Mouse (Mus musculus) lung, embryonic 16.5 days (tissue): ENCODE data around the gene Rap1gds1. TPM values are rescaled to one million over a fixed set of nuclear protein-coding genes. Genes with fewer than 3 reads are reported as not detected.
A peak's percentile ranks its signal among the peaks of the same experiment; 100 is the strongest.

Source experiments
- ATAC-seq: fragments of 200-750 bp; cut with Nextera tagmentation; 2 replicates; pipeline ENCODE4 v1.8.0; 2017; ENCODE audit warnings: low read depth, mild to moderate bottlenecking, moderate library complexity
- H3K27ac ChIP-seq: fragments of 300-500 bp; sonication (generic); 2 replicates; pipeline ENCODE4 v1.5.1; 2014; ENCODE audit warnings: mild to moderate bottlenecking, control low read depth, low read length
- H3K27me3 ChIP-seq: fragments of 300-500 bp; sonication (generic); 2 replicates; pipeline ENCODE4 v1.6.1; 2014; ENCODE audit warnings: low read depth, low read length, mixed read lengths; ENCODE audit not compliant: control insufficient read depth, insufficient read depth
- H3K36me3 ChIP-seq: fragments of 300-500 bp; sonication (generic); 2 replicates; pipeline ENCODE4 v1.6.1; 2014; ENCODE audit warnings: low read length; ENCODE audit not compliant: control insufficient read depth, insufficient read depth
- H3K4me1 ChIP-seq: fragments of 300-500 bp; sonication (generic); replicated peaks from 2 replicates; pipeline ENCODE4 v1.6.1; 2014; ENCODE audit warnings: low read length, mixed read lengths; ENCODE audit not compliant: control insufficient read depth, insufficient read depth
- H3K4me2 ChIP-seq: fragments of 300-500 bp; sonication (generic); 2 replicates; pipeline ENCODE4 v1.6.1; 2014; ENCODE audit warnings: low read depth, low read length, control low read depth
- H3K4me3 ChIP-seq: fragments of 300-500 bp; sonication (generic); 2 replicates; pipeline ENCODE4 v1.5.1; 2014; ENCODE audit warnings: mild to moderate bottlenecking, low read length, control low read depth
- H3K9ac ChIP-seq: fragments of 300-500 bp; sonication (generic); 2 replicates; pipeline ENCODE4 v1.6.1; 2014; ENCODE audit warnings: low read length, control low read depth
- H3K9me3 ChIP-seq: fragments of 300-500 bp; sonication (generic); 2 replicates; pipeline ENCODE4 v1.6.1; 2016; ENCODE audit warnings: low read length; ENCODE audit not compliant: control insufficient read depth
- WGBS: fragments of 180-500 bp; shearing (Covaris S2); extraction: QIAGEN DNeasy Blood & Tissue Kit; methylation state at CpG from one replicate; pipeline ENCODE4 v1.1.7; 2014; 5-methylcytosine and 5-hydroxymethylcytosine counted together
- polyA plus RNA-seq: library from polyadenylated mRNA; unstranded; fragments of >200 nt; fragmentation: Nextera tagmentation; extraction: Ambion mirVana; gene quantifications from 2 replicates; pipeline ENCODE4 v1.2.1, GENCODE M21; 2015

Gene Rap1gds1
- polyA plus RNA-seq, 1 experiment from 2014 or later: 60.7 TPM

DNA sequence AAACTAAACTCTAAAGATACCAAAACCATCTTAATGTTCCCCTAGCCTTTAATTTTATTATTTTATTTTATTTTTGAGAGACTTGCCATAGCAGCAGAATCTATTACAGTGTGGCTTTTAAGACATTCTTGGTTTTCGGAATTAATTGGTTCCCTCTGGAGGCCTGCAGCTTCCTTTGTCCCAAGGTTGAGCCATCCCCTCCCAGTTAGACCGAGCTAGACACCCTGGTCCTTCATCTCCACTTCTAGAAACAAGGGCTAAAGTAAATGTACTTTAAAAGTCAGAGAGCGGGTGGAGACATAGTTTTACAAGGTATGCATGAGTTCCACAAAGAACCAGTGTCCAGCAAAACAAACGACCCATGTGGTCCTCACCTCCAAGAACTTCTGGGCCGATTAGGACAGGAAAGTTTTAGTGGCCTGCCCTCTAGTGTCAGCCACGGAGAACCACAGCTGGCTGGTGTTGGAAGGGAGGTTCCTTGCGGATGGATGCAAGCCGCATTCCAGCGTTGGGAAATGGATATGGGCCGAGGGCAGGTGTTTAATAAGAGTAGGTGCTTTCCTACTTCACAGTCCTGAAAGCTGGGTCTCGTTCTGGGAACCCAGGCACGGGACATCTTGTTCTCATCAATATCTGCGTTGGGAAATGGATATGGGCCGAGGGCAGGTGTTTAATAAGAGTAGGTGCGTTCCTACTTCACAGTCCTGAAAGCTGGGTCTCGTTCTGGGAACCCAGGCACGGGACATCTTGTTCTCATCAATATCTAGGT, 168.7 kb downstream of the Rap1gds1 start:
- H3K4me1 ChIP-seq: peaks cover 9% of the 10 kb centered on the region
- H3K4me2 ChIP-seq: no peak overlapping the region
- H3K9ac ChIP-seq: no peak overlapping the region
- WGBS: 29% methylated on average over 17 of the region's 17 CpGs
- H3K27me3 ChIP-seq: no peaks in the 10 kb centered on the region
- H3K4me3 ChIP-seq: no peak overlapping the region
- no peaks in the 10 kb centered on the region; the same call in 1 of the 2 replicates for H3K36me3 ChIP-seq
- no peaks in the 10 kb centered on the region for H3K9me3 ChIP-seq
- peak; percentile 87 for ATAC-seq
- H3K27ac ChIP-seq: peak overlapping the region; percentile 79

DNA sequence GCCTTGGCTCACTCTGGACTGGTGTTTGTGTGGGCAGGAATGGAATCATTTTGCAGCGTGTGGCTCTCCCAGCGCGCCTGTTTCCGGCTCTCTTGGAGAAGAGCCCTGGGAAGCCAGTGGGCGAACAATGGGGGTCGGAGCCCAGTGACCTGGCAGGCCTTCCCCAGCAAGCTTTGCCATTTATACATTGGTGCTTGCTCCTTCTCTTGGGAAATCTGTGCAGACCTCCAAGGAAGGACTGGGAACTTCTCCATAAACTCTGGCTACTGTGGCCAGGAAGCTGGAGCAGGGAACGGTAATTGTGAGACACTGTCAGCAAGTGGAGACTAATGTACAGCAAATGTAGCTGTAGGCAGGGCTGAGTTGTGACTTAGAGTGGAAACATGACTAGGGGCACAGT, 169.3 kb downstream of the Rap1gds1 start:
- H3K27ac ChIP-seq: peak overlapping the region; percentile 79

DNA sequence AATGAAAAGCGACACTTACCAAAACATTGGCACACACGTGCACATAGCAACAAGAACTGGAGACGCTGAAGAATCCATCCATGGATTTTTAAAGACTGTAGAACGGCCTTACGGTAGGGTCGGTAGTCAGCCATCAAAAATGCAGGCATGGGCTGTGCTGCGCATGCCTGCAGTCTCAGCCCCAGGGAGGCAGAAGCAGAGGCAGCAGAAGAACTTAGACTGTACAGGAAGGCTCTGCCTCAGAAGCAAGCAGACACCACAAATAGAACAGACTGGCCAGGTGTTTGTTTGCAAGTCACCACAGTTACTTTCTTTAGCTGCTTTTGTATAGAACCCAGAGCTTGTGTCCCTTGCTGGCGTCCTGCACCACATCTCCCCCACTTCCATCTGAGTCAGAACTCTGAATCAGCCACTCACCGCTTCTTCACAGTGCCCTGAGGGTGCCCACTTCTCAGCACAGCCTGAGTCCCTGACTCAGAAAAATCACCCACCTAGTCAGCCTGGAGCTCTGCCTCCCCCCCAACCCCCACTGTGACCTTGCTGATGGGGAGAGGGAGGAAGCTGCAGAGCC, 174.3 kb downstream of the Rap1gds1 start:
- H3K4me2 ChIP-seq: no peak overlapping the region
- 83% methylated on average over 9 of the region's 9 CpGs for WGBS
- no peaks in the 10 kb centered on the region for H3K9me3 ChIP-seq
- no peak overlapping the region for H3K9ac ChIP-seq
- H3K36me3 ChIP-seq: peaks cover 3% of the 10 kb centered on the region
- H3K4me3 ChIP-seq: no peak overlapping the region
- H3K27ac ChIP-seq: no peak overlapping the region
- H3K27me3 ChIP-seq: no peaks in the 10 kb centered on the region
- ATAC-seq: no peak
- H3K4me1 ChIP-seq: peaks cover 3% of the 10 kb centered on the region

More for the DNA sequence above, 169.3 kb downstream of the Rap1gds1 start:
- Histone ChIP-seq H3K4me3 (no peak overlapping the region), H3K9ac (0 out of 2 replicates have a peak overlapping the region, but pooled peaks have one; percentile 10), H3K9me3 (no peaks in the 10 kb centered on the region), H3K4me2 (no peak overlapping the region), H3K36me3 (no peaks in the 10 kb centered on the region; the same call in 1 of the 2 replicates), H3K4me1 (peaks cover 9% of the 10 kb centered on the region), H3K27me3 (no peaks in the 10 kb centered on the region)
- peak; percentile 80 for ATAC-seq
- WGBS: 35% methylated on average over 7 of the region's 7 CpGs

DNA sequence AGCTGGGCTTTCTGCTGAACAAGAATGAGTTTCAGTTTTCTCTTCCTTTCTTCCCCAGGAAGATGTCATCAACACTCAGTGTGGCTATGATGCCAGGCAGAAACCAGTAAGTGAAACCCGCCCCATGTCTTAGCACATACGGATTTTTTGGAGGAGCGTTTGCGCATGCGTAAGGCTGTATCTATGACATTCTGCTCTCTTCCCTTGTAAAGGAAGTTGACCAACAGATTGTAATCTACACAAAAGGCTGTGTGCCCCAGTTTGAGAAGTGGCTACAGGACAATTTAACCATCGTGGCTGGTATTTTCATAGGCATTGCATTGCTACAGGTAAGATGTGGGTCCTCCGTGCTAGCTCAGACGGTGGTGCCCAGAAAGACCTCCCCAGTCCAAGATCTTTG, 176.9 kb downstream of the Rap1gds1 start:
- Histone ChIP-seq H3K4me1 (peaks cover 3% of the 10 kb centered on the region; the same call in 1 of the 2 replicates), H3K4me3 (no peak overlapping the region), H3K27me3 (no peaks in the 10 kb centered on the region), H3K4me2 (no peak overlapping the region), H3K9ac (no peak overlapping the region), H3K27ac (no peak overlapping the region), H3K9me3 (no peaks in the 10 kb centered on the region), H3K36me3 (peaks cover 3% of the 10 kb centered on the region)
- 91% methylated on average over 8 of the region's 8 CpGs for WGBS
- ATAC-seq: no peak

DNA sequence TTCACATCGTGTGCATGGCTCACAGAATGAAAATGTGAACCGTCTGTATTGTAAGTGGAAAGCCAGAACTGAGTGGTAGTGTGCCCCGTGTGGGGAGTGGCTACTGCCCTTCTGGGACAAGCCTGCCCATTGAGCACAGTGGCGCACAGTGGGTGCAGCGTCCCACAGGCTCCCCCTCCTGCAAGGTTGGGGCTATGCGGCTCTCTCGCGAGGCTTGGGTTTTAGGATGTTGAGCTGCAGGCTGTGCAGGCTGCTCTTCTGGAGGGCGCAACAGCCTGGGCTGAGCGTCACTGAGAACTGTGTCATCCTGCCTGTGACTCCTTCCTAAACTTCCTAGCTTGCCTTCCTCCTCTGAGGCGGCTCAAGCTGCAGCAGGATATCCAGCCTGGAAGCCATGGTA, 177.5 kb downstream of the Rap1gds1 start:
- no peak overlapping the region for H3K27ac ChIP-seq
- H3K4me3 ChIP-seq: no peak overlapping the region
- WGBS: 85% methylated on average over 11 of the region's 11 CpGs
- no peak overlapping the region for H3K9ac ChIP-seq
- H3K4me1 ChIP-seq: peaks cover 3% of the 10 kb centered on the region; the same call in 1 of the 2 replicates
- no peak overlapping the region for H3K4me2 ChIP-seq
- peaks cover 3% of the 10 kb centered on the region for H3K36me3 ChIP-seq
- no peaks in the 10 kb centered on the region for H3K27me3 ChIP-seq
- H3K9me3 ChIP-seq: no peaks in the 10 kb centered on the region
- no peak for ATAC-seq

DNA sequence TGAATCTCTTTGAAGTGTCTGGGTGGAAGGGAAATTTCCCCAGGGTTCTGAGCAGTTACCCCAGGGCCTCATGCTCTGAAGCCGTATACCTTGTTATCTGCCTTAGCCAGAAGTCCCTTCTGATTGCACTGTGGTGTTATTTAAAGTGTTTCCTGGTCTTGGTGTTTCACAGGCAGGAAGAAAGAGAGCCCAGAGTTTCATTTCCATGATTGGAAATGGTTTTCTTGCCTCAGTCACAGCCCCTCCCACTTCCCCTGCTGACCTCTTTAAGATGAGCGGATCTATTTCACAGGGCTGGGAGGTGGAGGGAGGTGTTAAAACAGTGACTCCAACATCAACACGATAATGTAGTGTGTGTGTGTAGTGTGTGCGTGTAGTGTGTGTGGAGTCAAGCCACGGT, 181.5 kb downstream of the Rap1gds1 start:
- Histone ChIP-seq H3K27me3 (no peaks in the 10 kb centered on the region), H3K4me2 (no peak overlapping the region), H3K9me3 (no peaks in the 10 kb centered on the region), H3K4me1 (peaks cover 5% of the 10 kb centered on the region; the same call in 1 of the 2 replicates), H3K36me3 (peaks cover under 1% of the 10 kb centered on the region; the same call in 1 of the 2 replicates), H3K4me3 (no peak overlapping the region), H3K9ac (no peak overlapping the region), H3K27ac (no peak overlapping the region)
- ATAC-seq: peak; percentile 46
- 33% methylated on average over 5 of the region's 5 CpGs for WGBS

DNA sequence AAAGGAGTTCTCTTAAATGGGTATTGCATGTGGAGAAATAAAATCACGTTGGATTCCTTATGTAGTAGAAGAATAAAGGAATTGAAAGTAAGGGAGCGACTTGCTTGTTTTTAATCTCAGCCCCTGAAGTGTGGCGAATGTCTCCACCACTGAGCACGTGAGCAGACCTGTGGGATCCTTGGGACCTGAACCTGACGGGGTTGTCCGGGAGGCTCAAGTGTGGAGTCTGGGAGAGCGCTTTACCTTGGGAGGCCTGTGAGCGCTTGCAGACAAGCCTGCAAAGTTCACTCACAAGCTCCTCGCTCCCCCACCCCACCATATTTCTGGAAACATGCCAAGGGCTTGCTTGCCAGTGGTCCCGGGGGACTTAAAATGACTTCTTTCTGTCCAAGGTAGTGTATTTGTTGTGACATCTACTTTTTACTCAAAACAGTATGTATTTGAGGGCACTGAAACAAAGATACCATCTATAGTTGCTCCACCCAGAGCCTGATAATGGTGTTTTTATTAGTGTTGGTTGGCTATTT, 185.2 kb downstream of the Rap1gds1 start:
- H3K4me1 ChIP-seq: peaks cover 7% of the 10 kb centered on the region; the same call in 1 of the 2 replicates
- WGBS: 50% methylated on average over 10 of the region's 10 CpGs
- no peaks in the 10 kb centered on the region for H3K36me3 ChIP-seq
- no peak overlapping the region for H3K4me3 ChIP-seq
- no peak overlapping the region for H3K27ac ChIP-seq
- no peak overlapping the region for H3K4me2 ChIP-seq
- no peak for ATAC-seq
- H3K9ac ChIP-seq: no peak overlapping the region
- no peaks in the 10 kb centered on the region for H3K9me3 ChIP-seq
- H3K27me3 ChIP-seq: no peaks in the 10 kb centered on the region

DNA sequence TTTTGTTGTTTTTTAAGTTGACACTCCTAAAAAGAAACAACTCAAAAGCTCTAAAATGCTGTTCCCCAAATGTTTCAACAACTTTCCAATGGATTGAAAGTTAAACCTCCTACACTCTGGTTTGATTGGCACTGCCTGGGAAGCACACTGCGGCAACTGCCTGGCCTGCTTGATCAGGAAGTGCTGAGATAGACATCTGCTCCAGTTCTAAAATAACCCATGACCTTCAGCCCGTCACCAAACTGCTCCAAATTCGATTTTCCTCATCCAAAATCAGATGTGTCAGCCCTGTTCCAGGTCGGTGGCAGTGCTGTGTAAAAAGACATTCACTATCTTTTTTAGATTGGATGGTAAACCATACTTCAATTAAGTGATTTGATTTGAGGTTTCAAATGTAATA, 185.8 kb downstream of the Rap1gds1 start:
- no peak for ATAC-seq
- Histone ChIP-seq H3K9me3 (no peaks in the 10 kb centered on the region), H3K4me3 (no peak overlapping the region), H3K4me2 (no peak overlapping the region), H3K36me3 (no peaks in the 10 kb centered on the region), H3K27ac (no peak overlapping the region), H3K9ac (no peak overlapping the region), H3K4me1 (peaks cover 7% of the 10 kb centered on the region; the same call in 1 of the 2 replicates), H3K27me3 (no peaks in the 10 kb centered on the region)
- 47% methylated on average over 4 of the region's 4 CpGs for WGBS

DNA sequence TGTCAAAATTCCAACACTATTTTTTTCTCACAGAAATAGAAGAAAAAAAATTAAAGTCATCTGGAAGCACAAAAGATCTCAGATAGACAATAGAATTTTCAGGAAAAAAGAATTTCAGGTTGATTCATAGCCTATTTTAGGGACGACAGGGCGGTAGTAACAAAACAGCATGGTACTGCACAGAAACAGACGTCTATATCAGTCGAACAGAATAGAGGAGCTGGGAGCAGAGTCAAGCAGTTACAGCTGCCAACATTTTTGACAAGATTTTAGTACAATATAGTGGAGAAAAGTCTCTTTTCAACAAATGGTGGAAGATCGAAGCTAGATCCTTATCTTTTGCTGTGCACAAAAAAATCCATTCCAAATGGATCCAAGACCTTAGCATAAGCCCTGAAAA, 188.9 kb downstream of the Rap1gds1 start:
- ATAC-seq: no peak
- Histone ChIP-seq H3K27ac (no peak overlapping the region), H3K4me2 (no peak overlapping the region), H3K36me3 (no peaks in the 10 kb centered on the region), H3K4me3 (no peak overlapping the region), H3K9ac (no peak overlapping the region), H3K27me3 (no peaks in the 10 kb centered on the region), H3K4me1 (0 out of 2 replicates have a peak, but pooled peaks cover 4% of the 10 kb centered on the region), H3K9me3 (no peaks in the 10 kb centered on the region)
- WGBS: 86% methylated on average over 5 of the region's 5 CpGs
